Mouse (Mus musculus): ENCODE measurements at regions not wholly inside any gene's neighbourhood (a gene's known extent, or its start where the extent isn't known, plus 50 kb on each side); places are given as distances from the start of the nearest gene placed in this dataset.
"Not testable (repeated sequence)": the region's sequence is repeated elsewhere in the genome, so short reads cannot be mapped to it uniquely, and the experiment has no call there.

DNA sequence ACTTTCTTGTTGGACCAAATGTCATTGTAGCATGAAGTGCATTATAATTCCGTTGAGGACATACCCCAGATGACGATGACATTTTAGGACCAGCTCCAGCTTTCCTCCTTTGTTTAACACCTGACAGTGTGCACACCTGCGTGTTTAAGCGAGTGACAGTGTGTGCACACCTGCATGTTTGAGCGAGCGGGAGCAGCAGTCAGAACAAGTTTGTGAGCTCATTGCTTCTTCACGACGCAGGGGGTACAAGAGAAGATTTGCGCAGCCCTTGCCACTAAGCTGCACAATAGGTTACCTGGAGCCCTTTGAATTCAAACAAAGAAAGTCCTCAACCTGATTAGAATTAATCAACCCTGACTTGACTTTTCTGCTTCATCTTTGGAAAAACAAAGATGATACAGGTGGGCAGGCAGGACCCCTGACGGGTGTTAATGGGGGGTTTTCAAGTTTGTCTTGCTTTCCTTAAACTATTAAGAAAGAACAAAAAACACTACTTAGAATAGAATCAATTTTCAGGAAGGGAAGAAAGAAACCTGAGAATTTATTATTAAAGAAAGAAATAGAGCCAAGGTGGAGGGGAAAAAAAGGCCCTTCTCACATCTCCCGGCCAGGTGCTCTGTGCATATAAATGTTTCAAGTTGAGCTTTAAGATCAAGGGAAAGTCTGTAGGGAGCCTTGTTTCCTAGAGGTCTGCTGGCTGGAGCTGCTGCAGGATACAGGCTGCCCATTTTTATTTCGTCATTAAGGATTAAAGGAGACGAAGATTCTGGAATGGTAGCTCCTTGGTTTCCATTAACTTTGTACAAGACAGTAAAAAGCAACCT, 144.8 kb upstream of the Ttc29 start:
- no peak for DNase-seq (ENCODE audit: low read depth, low spot score)

DNA sequence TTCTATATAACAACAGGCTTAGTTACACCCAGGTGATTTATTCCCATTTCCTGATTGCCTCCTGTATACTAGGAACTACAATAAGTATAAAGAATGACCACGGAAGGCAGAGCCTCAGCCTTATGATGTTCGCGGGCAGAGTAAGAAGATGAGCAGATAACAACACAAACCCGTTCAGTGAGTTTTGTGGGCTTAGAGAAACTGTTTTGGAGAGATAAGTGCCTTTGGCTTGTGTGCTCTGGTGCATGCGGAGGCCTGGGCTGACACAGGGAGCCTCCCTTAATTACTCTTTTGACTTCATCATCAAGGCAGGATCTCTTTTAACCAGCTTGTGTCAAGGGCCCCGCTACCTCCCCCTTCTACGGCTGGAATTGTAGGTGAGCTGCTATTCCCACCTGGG, 139.3 kb upstream of the Ttc29 start:
- no peak for DNase-seq (ENCODE audit: low read depth, low spot score)

DNA sequence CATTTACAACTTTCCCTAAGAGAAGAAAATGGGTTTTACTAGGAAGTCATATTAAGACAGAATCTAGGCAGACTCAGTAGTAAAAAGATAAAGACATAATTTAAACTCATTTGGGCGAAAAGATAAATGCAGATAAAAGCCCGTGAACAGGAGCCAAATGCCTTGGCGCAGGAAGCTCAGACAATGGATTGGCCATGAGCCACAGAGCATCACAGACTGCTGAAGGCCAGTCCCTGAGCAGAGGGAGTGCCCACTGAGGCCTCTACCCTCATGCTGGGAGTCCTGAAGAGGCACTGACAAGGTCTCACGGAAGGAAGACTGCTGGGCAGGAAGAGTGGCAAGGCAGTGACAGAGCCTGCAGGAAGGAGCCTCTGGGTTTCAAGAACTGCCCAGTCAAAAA, 136.0 kb upstream of the Ttc29 start:
- no peak for DNase-seq (ENCODE audit: low read depth, low spot score)

DNA sequence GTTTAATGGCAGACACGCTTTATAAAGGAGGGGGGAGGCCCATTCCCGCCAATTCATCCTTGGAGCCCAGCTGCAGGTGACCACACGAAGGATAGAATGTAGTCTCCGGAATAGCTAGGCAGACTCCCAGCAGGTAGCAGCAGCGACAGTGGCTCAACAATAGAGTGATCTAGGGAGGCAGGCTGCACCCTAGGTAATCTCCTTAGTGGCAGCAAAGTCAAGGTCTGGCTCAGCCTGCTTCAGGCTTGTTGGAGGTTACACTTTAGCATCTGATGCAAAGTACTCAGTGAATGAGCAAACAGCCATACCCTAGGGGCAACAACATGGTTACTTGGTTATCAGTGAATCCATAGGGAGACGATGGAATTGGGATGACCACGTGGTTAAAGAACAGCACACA, 131.7 kb upstream of the Ttc29 start:
- not testable (repeated sequence) for DNase-seq (ENCODE audit: low read depth, low spot score)

DNA sequence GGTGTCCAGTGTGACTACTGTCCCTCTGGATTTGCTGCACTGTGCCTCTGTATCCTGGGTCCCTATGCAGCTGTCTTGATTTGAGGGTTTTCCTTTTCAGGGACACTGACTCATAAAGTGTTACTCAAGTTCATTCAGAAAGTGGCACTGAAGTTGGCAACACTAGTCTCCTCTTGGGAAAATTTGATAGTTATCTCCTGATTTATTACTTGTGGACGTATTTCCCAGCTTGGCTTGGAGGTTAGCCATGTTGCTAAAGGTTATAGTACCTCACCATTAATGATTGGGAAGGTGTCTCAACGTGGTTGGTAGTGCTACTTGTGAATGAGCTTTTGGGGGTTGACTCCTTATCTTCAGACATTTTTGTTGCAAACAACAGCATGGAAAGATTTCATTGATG, 130.1 kb upstream of the Ttc29 start:
- DNase-seq (ENCODE audit: low read depth, low spot score) = no peak

DNA sequence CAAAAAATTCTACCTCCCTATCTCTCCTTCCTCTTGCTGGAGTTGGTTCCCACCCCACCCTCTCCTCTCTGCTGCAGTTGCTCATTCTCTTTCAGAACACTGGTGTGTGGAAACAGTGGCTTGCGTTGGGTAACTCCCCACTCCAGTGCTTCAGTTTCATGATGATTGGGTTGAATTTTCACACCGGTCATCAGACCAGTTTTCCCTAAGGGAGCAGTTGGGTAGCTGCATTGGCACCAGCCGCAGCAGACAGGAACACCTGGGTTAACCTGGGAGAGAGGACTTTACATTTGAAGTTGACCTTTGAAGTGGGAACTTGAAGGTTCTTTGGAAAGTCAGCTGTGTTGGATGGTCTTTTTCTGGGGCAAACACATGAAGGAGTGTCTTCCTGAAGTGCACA, 126.7 kb upstream of the Ttc29 start:
- DNase-seq (ENCODE audit: low read depth, low spot score) = no peak

DNA sequence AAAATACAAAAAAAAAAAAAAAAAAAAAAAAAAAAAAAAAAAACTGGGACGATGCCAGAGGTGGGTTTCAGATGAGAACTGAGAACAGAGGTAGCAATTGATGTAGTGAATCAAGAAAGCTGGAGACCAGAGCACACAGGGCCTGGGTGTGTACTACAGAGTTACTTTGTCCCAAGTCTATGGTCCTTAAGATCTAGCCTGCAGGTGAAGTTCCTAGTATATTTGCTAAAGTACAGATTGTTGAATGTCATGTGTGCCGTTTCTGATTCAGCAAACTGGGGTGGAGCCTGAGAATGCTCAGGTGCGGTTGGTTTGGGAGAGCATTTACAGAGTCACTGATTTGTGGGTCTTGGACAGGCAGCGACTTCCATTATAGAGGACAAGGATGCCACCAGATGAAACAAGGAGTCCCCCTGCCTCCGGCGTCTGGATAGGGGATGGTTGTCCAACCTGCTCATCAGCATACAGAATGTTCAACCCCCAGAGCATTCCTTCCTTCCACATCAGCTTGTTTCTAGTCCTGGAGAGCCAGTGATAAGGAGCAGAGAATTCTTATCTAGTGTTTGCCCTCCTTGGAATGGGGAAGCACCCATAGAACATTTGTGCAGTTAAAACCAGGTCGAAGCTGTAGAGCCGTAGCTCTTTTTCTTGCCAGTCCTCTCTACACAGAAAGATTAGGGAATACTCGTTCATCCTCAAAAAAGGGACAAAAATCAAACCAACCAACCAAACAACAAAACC, 122.5 kb upstream of the Ttc29 start:
- DNase-seq (ENCODE audit: low read depth, low spot score) = no peak

DNA sequence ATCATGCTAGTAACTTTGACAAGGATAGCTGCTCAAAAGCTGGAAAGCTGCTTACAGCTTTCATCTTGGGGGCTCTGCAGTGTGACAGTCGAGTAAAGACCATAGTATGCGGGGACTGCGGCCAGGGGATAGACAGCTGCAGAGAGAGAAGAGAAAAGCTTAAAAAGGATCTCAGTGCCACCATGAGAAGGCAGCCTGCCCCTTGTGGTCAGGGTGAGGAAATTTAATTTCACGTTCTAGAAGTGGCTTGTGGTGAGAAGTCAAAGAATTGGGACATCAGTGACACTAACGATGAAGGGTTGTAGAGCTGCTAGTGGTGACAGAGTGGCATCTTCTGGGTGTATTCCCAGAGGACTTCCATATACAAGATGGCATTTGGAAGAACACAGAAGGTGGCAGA, 116.7 kb upstream of the Ttc29 start:
- no peak for DNase-seq (ENCODE audit: low read depth, low spot score)

DNA sequence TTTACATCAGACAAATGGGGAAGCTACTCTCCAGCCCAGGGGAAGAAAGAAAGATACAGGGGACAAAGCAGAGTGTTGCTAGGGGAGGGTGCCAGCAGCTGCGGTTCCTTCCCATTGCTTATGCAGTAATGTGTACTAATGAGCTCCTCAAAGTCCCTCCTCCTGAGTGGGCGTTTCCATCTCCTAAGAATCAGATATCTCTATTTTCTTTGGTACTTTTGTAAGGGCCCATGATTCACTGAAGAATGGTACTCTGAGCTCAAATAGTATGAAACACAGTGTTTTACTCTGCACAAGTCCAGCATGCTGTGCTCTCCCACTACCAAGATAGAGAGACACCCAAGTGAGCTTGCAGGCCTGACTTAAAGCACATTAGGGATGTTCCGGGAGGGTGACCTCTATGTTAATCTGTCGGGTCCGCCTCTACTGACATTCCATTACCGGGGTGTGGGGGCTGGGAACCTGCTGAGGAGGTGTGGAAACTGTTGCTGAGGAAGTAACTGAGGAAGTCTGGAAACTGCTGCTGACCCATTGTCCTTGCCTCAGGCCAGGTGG, 114.8 kb upstream of the Ttc29 start:
- no peak for DNase-seq (ENCODE audit: low read depth, low spot score)

DNA sequence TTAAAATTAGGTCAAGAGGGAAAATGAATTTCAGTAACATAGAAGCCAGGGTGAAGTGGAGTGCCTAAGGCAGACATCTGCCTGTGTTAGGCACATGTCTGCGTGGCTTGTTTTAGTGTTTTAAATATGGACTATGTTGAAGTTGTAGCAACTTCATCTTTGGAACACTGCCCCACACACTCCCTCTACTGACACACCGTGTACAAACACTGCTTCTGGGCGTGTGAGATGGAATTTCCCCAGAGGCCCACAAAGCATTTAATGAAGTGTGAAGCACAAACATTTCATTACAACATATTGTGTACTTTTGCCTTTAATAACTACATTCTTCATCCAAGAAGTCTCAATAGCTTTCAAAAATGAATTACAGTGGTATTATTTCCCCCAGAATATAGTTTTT, 114.0 kb upstream of the Ttc29 start:
- no peak for DNase-seq (ENCODE audit: low read depth, low spot score)

DNA sequence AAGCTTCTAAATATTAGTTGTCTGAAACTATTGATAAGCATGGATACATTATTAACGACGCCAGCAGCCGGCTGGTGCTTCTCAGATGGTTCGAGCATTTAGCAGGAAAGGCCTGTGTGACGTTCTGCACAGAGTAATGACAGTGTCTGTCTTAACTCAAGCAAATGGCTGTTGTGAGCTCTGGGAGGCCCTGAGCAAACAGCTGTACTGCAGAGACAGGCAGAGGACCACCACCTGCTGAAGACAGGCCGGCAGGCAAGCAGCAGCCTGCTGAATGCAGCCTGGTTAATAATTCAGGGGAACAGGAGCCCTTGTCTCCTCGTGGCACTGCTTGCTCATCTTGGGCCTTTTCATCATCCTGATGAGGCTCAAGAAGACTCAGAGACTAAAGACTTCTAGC, 105.8 kb upstream of the Ttc29 start:
- no peak for DNase-seq (ENCODE audit: low read depth, low spot score)

DNA sequence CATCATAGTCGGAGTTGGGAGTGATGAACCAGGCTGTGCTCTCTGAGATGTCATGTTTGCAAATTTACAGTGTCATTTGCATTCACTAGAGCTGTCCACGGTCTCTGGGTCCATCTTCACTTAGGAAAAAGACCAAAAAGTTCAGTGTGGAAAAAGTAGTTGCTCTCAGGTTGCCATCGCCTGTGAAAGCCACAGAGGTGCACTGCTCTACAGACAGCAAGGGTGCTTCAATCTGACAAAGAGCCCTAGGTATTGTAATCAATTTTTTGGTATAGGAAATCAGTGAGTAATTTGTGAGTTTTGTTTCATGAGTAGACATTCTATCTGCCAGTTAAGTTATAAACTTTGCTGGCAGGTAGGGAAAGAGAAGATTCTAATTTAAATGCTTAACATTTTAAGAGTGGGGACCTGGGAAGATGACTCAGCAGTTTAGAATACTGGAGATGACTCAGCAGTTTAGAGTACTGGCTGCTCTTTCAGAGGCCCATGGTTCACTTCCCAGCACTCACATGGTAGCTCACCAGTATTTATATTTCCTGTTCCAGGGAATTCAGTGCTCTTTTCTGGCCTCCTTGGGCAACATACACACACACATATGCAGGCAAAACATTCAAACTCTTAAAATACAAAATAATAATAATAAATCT, 103.0 kb upstream of the Ttc29 start:
- DNase-seq (ENCODE audit: low read depth, low spot score) = no peak

DNA sequence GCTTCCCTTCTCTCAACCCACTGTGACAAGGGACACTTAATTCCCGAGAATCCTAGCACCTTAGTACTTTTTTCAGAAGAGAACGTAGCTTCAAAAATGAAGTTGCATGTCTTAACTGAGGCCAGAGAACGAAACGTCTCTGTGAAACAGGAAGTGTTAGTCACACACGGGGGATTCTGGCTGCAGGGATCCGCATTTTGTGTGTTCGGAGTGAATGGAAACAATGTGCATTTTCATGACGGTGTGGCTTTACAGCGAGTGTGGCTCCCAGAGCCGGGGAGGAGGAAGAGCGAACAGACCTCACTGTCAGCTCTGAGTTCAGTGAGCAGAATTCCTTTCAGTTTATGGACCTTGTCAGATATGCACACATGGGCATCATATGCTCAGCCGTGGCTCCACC, 100.0 kb upstream of the Ttc29 start:
- no peak for DNase-seq (ENCODE audit: low read depth, low spot score)

DNA sequence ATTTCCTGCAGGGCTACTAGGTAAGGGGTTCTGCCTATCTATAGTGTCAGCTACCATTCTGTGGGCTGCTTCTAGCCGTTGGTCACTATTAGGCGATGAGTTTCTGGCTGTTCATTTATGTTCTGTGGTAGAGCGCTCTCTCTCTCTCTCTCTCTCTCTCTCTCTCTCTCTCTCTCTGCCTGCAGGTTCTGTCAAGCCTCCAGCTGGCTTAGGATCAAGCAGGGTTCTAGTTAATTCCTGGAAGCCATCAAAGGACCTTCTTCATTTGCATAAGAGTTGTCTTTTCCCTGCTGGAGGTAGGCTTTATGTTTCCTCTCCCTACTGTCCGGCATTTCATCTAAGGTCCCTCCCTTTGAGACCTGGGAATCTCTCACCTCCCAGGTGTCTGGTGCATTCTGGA, 98.6 kb upstream of the Ttc29 start:
- no peak for DNase-seq (ENCODE audit: low read depth, low spot score)

DNA sequence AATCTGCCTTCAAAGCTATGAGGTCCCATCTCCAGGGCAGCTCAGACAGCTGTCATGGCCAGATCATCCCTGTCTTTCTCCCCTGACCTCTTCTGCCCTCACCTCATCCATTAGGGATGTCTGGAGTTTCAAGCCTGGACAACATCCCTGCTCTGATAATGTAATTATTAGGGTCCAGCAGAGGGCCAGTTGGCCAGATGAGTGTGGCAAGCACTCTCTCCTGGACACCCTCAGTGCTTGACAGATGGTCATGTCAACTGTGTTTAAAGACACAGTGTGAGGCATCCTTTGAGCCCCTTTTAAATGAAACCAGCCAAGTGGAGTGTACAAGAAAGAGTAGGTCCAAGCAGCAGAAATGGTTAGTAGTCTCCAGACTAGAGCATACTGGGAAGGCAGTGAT, 95.9 kb upstream of the Ttc29 start:
- no peak for DNase-seq (ENCODE audit: low read depth, low spot score)

DNA sequence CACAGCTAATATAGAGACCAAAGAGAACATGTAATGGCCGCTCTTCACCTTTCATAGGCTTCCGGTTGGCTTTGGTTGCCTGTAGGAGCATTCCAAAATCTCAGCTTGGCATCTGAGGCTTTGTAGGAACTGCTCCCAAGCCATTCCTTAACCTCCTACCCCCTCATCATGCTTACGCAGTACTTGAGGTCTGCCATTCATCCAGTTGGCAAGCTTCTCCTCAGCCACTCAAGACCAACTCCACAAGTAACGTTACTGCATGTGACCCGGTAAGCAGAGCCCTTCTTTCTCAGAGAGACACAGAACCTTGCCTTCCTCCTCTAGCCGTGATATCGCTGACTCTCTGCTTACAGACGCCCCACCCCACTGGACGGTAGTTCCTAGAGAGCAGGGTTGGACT, 94.6 kb upstream of the Ttc29 start:
- no peak for DNase-seq (ENCODE audit: low read depth, low spot score)

DNA sequence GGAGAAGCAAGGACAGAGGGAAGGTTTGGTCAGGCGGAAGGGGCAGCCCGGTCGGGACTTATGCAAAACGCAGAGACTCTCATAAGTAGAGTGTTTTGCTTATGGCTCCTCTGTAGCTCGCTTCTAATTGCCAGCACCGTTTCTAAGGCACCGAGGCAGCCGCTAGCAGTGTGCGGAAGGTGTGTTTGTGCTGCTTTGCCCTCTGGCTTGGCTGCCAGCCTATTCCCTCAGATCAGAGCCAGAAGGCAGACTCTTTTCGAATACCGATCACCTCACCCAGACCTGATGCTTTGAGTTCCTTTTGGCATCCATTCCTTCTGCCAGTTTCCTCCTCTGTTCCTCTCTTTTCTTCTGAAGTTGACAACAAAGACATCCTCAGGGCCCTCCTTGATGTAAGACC, 93.4 kb upstream of the Ttc29 start:
- no peak for DNase-seq (ENCODE audit: low read depth, low spot score)

DNA sequence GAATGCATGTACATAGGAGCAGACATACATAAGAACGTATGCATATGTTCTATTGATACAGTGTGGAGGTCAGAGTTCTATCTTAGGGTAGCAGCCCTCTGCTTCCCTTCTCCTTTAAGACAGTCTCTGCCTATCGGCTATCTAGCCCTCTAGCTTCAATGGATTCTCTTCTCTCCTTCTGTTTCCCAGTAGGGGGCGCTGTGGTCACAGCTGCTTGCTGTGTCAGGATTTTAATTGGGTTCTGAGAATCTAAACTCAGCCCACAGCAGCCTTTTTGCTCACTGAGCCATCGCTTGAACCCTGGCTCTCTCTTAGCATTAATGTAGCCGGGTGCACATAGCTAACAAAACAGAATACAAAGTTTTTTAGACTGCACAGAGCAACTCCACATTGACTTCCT, 88.8 kb upstream of the Ttc29 start:
- DNase-seq (ENCODE audit: low read depth, low spot score) = no peak

DNA sequence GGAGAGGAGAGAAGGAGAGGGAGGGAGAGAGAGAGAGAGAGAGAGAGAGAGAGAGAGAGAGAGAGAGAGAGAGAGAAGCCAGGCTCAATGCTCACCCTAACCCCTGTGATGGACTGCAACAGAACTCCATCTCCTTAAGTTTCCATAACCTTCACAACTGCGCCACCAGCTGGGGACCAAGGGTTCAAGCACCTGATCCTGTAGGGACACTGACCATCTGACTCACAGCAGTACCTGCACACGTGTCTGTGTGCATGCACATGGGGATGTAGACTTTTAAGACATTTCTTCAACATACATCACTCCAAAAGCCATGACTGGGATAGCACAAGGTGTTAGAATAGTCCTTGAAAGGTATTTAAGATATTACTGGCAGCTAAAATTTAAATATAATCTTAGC, 85.2 kb upstream of the Ttc29 start:
- no peak for DNase-seq (ENCODE audit: low read depth, low spot score)

DNA sequence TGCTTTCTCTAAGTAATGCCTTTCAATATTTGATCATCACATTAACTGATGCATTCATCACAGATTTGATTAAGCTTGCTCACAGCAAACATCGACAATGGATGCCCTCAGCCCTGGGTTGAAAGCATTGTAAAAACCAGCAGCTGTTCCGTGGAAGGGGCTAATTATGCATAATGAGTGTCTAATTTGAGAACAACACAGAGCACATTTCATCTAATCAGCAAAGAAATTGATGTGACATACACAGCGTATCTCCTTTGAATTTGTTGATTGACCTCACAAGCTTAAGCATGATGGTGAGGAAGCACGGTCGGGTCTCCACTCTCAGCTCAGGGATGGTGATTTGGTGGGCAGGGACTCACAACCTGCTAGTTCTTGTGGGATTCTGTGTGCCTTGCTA, 84.0 kb upstream of the Ttc29 start:
- DNase-seq (ENCODE audit: low read depth, low spot score) = no peak

DNA sequence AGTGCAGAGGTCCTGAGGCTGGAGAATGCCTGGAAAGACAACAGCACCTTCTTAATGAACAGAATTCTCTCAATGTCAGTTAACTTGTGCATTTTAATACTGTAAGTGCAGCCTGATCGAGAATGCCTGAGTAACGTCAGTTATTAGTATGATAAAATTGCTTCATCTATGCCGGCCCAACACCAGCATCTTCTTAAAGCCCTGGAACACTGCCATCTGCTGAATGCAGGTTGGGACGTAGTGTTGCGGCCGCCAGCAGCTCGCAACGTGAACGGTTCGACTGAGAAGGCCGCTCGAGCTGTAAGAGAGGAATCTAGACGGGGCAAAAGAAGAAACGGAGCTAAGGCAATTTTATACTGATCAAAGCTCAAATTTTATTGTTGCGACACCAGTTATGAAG, 73.6 kb upstream of the Ttc29 start:
- DNase-seq (ENCODE audit: low read depth, low spot score) = not testable (repeated sequence)

DNA sequence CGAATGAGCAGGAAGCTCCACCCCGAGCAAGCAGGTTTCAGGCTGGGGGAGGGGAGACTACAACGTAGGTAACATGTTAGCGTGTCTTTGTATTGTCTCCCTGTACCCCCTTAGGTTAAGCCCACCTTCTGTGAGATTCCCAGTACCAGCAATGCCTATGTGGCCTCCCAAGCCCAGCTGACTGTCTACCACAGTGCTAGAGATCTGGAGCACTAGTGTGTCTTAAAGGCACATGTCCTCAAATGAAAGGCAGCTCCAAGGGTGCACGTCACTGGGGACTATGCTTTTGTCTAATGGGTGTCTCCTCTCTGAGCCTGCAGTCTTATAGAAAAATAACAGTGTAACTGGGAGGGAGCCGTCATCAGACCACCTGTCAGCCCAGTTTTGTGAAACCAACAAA, 65.9 kb upstream of the Ttc29 start:
- no peak for DNase-seq (ENCODE audit: low read depth, low spot score)

DNA sequence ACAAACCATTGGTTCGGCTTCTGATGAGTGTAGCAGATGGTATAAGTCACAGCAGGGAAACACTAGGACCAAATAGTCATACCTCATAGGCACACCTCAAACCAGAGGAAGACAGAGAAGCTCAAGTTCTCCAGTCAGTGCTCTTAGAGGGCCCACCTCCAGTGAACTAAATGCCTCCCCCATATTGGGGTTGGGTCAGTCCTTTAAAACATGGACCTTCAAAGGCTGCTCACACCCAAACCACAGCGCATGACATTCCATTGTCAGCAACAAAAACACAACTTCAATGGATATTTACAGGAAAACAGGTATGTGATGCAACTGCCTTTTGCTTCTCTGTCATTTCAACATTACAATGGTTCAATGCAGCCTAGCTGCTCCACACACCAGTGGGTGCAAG, 65.1 kb upstream of the Ttc29 start:
- no peak for DNase-seq (ENCODE audit: low read depth, low spot score)

Measured in retina, adult 2 months (tissue).